Mouse (Mus musculus): ENCODE results near the gene Pde1a.

- TF ChIP-seq GATA1 (IDR thresholded peaks at IDR 0.05; ENCODE audit: borderline replicate concordance, low read length), result no peak
- no peak for TF ChIP-seq FLI1 (IDR thresholded peaks at IDR 0.05; ENCODE audit: low read length)
Measured at GRCm38 (mm10) chr2:79991642-79992041, 137.6 kb downstream of the Pde1a start.
